Mouse (Mus musculus): Measurements from ENCODE around the gene Hoxb3. TPM values are rescaled to one million over a fixed set of nuclear protein-coding genes. Genes with fewer than 3 reads are reported as not detected.

The Hoxb3 gene
- total and polyA plus RNA-seq, 2 experiments from 2014 or later, result 9.2 TPM; not detected in 1

- H3K9me3 ChIP-seq (ENCODE audit: low read length), result no peaks in the 10 kb centered on the region
- WGBS, result 11% methylated on average over 7 of the region's 7 CpGs
- no peaks in the 10 kb centered on the region for H3K36me3 ChIP-seq (ENCODE audit: insufficient read depth, low read length)
- no peak overlapping the region for H3K4me2 ChIP-seq (ENCODE audit: low read depth, low read length, poor library complexity, severe bottlenecking)
- H3K27ac ChIP-seq (ENCODE audit: low read depth, low read length), result no peak overlapping the region
- no peak for TF ChIP-seq CTCF (IDR thresholded peaks at IDR 0.05)
- no peak overlapping the region for H3K4me3 ChIP-seq (ENCODE audit: low read depth, low read length)
- no peak overlapping the region for H3K9ac ChIP-seq (replicated peaks; ENCODE audit: low read length, poor library complexity, severe bottlenecking)
- ATAC-seq (ENCODE audit: low FRiP score) (no peak), DNase-seq (ENCODE audit: low spot score) (no peak)
- H3K4me1 ChIP-seq (ENCODE audit: insufficient read depth, low read length), result no peaks in the 10 kb centered on the region
- H3K27me3 ChIP-seq (ENCODE audit: insufficient read depth, low read length), result peaks cover 99% of the 10 kb centered on the region
Observed at GRCm38 (mm10) chr11:96306183-96306907, 16.8 kb upstream of the Hoxb3 start.

- WGBS, result 5% methylated on average over 13 of the region's 13 CpGs
- H3K4me2 ChIP-seq (ENCODE audit: low read depth, low read length, poor library complexity, severe bottlenecking), result no peak overlapping the region
- no peak overlapping the region for H3K9ac ChIP-seq (replicated peaks; ENCODE audit: low read length, poor library complexity, severe bottlenecking)
- H3K4me3 ChIP-seq (ENCODE audit: low read depth, low read length), result no peak overlapping the region
- no peaks in the 10 kb centered on the region for H3K4me1 ChIP-seq (ENCODE audit: insufficient read depth, low read length)
- ATAC-seq (ENCODE audit: low FRiP score), result no peak
- TF ChIP-seq CTCF (IDR thresholded peaks at IDR 0.05), result no peak
- no peaks in the 10 kb centered on the region for H3K36me3 ChIP-seq (ENCODE audit: insufficient read depth, low read length)
- no peaks in the 10 kb centered on the region for H3K9me3 ChIP-seq (ENCODE audit: low read length)
- DNase-seq (ENCODE audit: low spot score), result no peak
- peaks cover 99% of the 10 kb centered on the region for H3K27me3 ChIP-seq (ENCODE audit: insufficient read depth, low read length)
- H3K27ac ChIP-seq (ENCODE audit: low read depth, low read length), result no peak overlapping the region
Observed at GRCm38 (mm10) chr11:96306908-96307269, 16.2 kb upstream of the Hoxb3 start.

- no peak for DNase-seq (ENCODE audit: low spot score)
- H3K4me2 ChIP-seq (ENCODE audit: low read depth, low read length, poor library complexity, severe bottlenecking), result no peak overlapping the region
- WGBS, result 14% methylated on average over 4 of the region's 4 CpGs
Observed at GRCm38 (mm10) chr11:96308763-96309162, 14.4 kb upstream of the Hoxb3 start.

GRCm38 (mm10) chr11:96309288-96309687, 13.8 kb upstream of the Hoxb3 start:
- H3K9me3 ChIP-seq (ENCODE audit: low read length), result no peaks in the 10 kb centered on the region
- peaks cover 100% of the 10 kb centered on the region for H3K27me3 ChIP-seq (ENCODE audit: insufficient read depth, low read length)
- WGBS, result 3% methylated on average over 4 of the region's 4 CpGs
- no peak for TF ChIP-seq CTCF (IDR thresholded peaks at IDR 0.05)
- no peak overlapping the region for H3K4me3 ChIP-seq (ENCODE audit: low read depth, low read length)
- no peak overlapping the region for H3K27ac ChIP-seq (ENCODE audit: low read depth, low read length)
- H3K36me3 ChIP-seq (ENCODE audit: insufficient read depth, low read length), result no peaks in the 10 kb centered on the region
- H3K9ac ChIP-seq (replicated peaks; ENCODE audit: low read length, poor library complexity, severe bottlenecking), result no peak overlapping the region
- ATAC-seq (ENCODE audit: low FRiP score), result no peak
- H3K4me2 ChIP-seq (ENCODE audit: low read depth, low read length, poor library complexity, severe bottlenecking), result no peak overlapping the region
- no peaks in the 10 kb centered on the region for H3K4me1 ChIP-seq (ENCODE audit: insufficient read depth, low read length)
- DNase-seq (ENCODE audit: low spot score), result no peak

More at GRCm38 (mm10) chr11:96308763-96309162, 14.4 kb upstream of the Hoxb3 start:
- TF ChIP-seq CTCF (IDR thresholded peaks at IDR 0.05), result no peak
- no peaks in the 10 kb centered on the region for H3K4me1 ChIP-seq (ENCODE audit: insufficient read depth, low read length)
- peaks cover 100% of the 10 kb centered on the region for H3K27me3 ChIP-seq (ENCODE audit: insufficient read depth, low read length)
- no peak overlapping the region for H3K9ac ChIP-seq (replicated peaks; ENCODE audit: low read length, poor library complexity, severe bottlenecking)
- H3K27ac ChIP-seq (ENCODE audit: low read depth, low read length), result no peak overlapping the region
- no peaks in the 10 kb centered on the region for H3K9me3 ChIP-seq (ENCODE audit: low read length)
- no peak overlapping the region for H3K4me3 ChIP-seq (ENCODE audit: low read depth, low read length)
- no peak for ATAC-seq (ENCODE audit: low FRiP score)
- no peaks in the 10 kb centered on the region for H3K36me3 ChIP-seq (ENCODE audit: insufficient read depth, low read length)

GRCm38 (mm10) chr11:96310183-96310938, 12.8 kb upstream of the Hoxb3 start:
- H3K9me3 ChIP-seq (ENCODE audit: low read length), result no peaks in the 10 kb centered on the region

GRCm38 (mm10) chr11:96311097-96311496, 12.0 kb upstream of the Hoxb3 start:
- no peak overlapping the region for H3K27ac ChIP-seq (ENCODE audit: low read depth, low read length)

More at GRCm38 (mm10) chr11:96310183-96310938, 12.8 kb upstream of the Hoxb3 start:
- H3K4me3 ChIP-seq (ENCODE audit: low read depth, low read length), result no peak overlapping the region
- H3K9ac ChIP-seq (replicated peaks; ENCODE audit: low read length, poor library complexity, severe bottlenecking), result no peak overlapping the region
- H3K27me3 ChIP-seq (ENCODE audit: insufficient read depth, low read length), result peaks cover 97% of the 10 kb centered on the region
- ATAC-seq (ENCODE audit: low FRiP score) (no peak), DNase-seq (ENCODE audit: low spot score) (no peak)
- H3K27ac ChIP-seq (ENCODE audit: low read depth, low read length), result no peak overlapping the region
- no peaks in the 10 kb centered on the region for H3K36me3 ChIP-seq (ENCODE audit: insufficient read depth, low read length)
- WGBS, result 4% methylated on average over 20 of the region's 20 CpGs
- no peaks in the 10 kb centered on the region for H3K4me1 ChIP-seq (ENCODE audit: insufficient read depth, low read length)
- H3K4me2 ChIP-seq (ENCODE audit: low read depth, low read length, poor library complexity, severe bottlenecking), result no peak overlapping the region
- TF ChIP-seq CTCF (IDR thresholded peaks at IDR 0.05), result no peak

More at GRCm38 (mm10) chr11:96311097-96311496, 12.0 kb upstream of the Hoxb3 start:
- Histone ChIP-seq H3K36me3 (ENCODE audit: insufficient read depth, low read length) (no peaks in the 10 kb centered on the region), H3K4me1 (ENCODE audit: insufficient read depth, low read length) (no peaks in the 10 kb centered on the region), H3K4me2 (ENCODE audit: low read depth, low read length, poor library complexity, severe bottlenecking) (no peak overlapping the region), H3K27me3 (ENCODE audit: insufficient read depth, low read length) (peaks cover 97% of the 10 kb centered on the region), H3K4me3 (ENCODE audit: low read depth, low read length) (no peak overlapping the region), H3K9me3 (ENCODE audit: low read length) (no peaks in the 10 kb centered on the region), H3K9ac (replicated peaks; ENCODE audit: low read length, poor library complexity, severe bottlenecking) (no peak overlapping the region)
- WGBS, result 10% methylated on average over 6 of the region's 6 CpGs
- ATAC-seq (ENCODE audit: low FRiP score) (no peak), DNase-seq (ENCODE audit: low spot score) (no peak)
- TF ChIP-seq CTCF (IDR thresholded peaks at IDR 0.05), result no peak

Measured in midbrain, postnatal 0 days (tissue).